Mouse (Mus musculus): ENCODE data around the gene 3110082I17Rik. TPM values are rescaled to one million over a fixed set of nuclear protein-coding genes. Genes with fewer than 3 reads are reported as not detected.

Gene 3110082I17Rik
- polyA plus RNA-seq, 1 experiment, result 4.8 TPM

DNA sequence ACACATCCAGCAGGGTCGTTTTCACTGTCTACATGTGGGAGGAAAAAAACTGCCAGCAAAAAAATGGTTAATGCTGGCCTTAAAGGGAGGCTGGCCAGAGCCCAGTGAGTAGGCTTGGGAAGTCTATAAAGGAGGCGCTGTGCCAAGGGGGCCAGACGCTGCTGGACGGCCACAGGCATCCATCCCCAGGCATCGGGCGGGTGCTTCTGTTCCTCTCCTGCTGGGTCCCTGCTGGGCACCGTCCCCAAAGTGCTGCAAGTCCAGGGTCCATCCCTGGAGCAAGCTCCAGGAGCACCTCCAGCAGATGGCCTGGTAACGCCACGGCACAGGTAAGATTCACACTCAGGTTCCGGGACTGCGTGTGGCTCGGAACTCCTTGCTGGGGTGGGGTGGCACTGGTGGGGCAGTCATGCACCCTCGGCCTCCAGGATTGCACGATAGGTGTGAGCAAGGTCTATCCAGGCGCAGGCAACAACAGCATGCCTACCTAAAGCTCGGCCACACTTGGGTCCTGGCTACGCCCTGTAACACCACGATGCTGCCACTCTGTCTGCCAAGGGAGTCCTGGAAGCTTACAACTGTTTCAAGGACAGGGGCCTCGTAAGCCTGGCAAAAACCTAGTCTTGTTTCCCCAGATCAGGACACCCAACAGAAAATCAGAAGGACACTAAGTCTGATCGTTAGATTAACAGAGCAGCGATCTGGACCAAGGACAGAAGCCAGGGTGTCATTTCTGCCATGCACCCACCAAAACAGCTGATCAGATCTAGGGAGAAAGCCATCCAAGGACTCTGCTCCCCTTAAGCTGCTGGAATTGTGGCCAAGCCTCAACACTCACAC, 37.1 kb downstream of the 3110082I17Rik start, which contains the start of gene Gper1:
Gene Gper1 (plus strand): TSS at position 126 of the 840 bp plus-strand sequence.
- peak within 1 kb of the TSS; percentile 23; the same call in 1 of the 2 replicates for H3K4me3 ChIP-seq (ENCODE audit: insufficient read depth, low read depth, low read length)
- H3K36me3 ChIP-seq (ENCODE audit: control insufficient read depth, insufficient read depth, low read length), result no peaks in the 10 kb centered on the region
- no peak for DNase-seq
- TF ChIP-seq CTCF (conservative IDR thresholded peaks at IDR 0.05; ENCODE audit: insufficient read depth, insufficient read length, low read depth, low read length) (no peak), POLR2A (IDR thresholded peaks at IDR 0.05; ENCODE audit: low read depth, low read length) (no peak)
- H3K4me1 ChIP-seq (ENCODE audit: control insufficient read depth, insufficient read depth, low read length), result no peaks in the 10 kb centered on the region
- no peaks in the 10 kb centered on the region for H3K27me3 ChIP-seq (replicated peaks; ENCODE audit: control insufficient read depth, insufficient read depth, low read length)
- WGBS, result 47% methylated on average over 21 of the region's 21 CpGs
- H3K27ac ChIP-seq (ENCODE audit: insufficient read depth, low read depth, low read length), result no peak within 1 kb of the TSS

DNA sequence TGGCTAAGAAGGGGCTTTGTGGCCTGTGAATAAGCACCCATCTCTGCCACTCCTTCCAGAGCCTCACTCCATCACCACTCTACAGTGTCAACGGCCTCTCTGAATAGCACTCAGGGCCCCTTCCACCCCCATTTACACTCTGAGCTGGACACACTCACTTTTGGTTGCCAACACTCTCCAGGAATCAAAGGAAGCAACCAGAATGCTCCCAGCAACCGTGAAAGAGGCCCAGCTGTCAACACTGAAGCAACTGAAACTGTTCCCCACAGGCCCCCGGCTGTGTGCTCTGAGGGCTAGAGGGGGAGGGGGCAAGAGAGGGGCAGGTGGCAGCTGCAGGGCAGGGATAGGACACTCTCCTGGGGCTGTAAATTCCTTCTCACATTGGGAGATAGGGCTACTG, 41.7 kb downstream of the 3110082I17Rik start:
- no peak for DNase-seq
- H3K4me3 ChIP-seq (ENCODE audit: insufficient read depth, low read depth, low read length), result no peak overlapping the region
- no peaks in the 10 kb centered on the region for H3K27me3 ChIP-seq (replicated peaks; ENCODE audit: control insufficient read depth, insufficient read depth, low read length)
- no peaks in the 10 kb centered on the region for H3K36me3 ChIP-seq (ENCODE audit: control insufficient read depth, insufficient read depth, low read length)
- no peak overlapping the region for H3K27ac ChIP-seq (ENCODE audit: insufficient read depth, low read depth, low read length)
- WGBS, result 65% methylated on average over 3 of the region's 3 CpGs
- no peaks in the 10 kb centered on the region for H3K4me1 ChIP-seq (ENCODE audit: control insufficient read depth, insufficient read depth, low read length)
- TF ChIP-seq POLR2A (IDR thresholded peaks at IDR 0.05; ENCODE audit: low read depth, low read length) (no peak), CTCF (conservative IDR thresholded peaks at IDR 0.05; ENCODE audit: insufficient read depth, insufficient read length, low read depth, low read length) (no peak)

GRCm38 (mm10) chr5:139418110-139418509, 42.2 kb downstream of the 3110082I17Rik start:
- TF ChIP-seq POLR2A (IDR thresholded peaks at IDR 0.05; ENCODE audit: low read depth, low read length), result no peak
- no peak overlapping the region for H3K27ac ChIP-seq (ENCODE audit: insufficient read depth, low read depth, low read length)
- no peaks in the 10 kb centered on the region for H3K27me3 ChIP-seq (replicated peaks; ENCODE audit: control insufficient read depth, insufficient read depth, low read length)

GRCm38 (mm10) chr5:139417480-139417879, 42.8 kb downstream of the 3110082I17Rik start:
- 95% methylated on average over 3 of the region's 3 CpGs for WGBS
- Histone ChIP-seq H3K4me3 (ENCODE audit: insufficient read depth, low read depth, low read length) (no peak overlapping the region), H3K36me3 (ENCODE audit: control insufficient read depth, insufficient read depth, low read length) (no peaks in the 10 kb centered on the region), H3K27ac (ENCODE audit: insufficient read depth, low read depth, low read length) (no peak overlapping the region), H3K27me3 (replicated peaks; ENCODE audit: control insufficient read depth, insufficient read depth, low read length) (no peaks in the 10 kb centered on the region), H3K4me1 (ENCODE audit: control insufficient read depth, insufficient read depth, low read length) (no peaks in the 10 kb centered on the region)
- TF ChIP-seq CTCF (conservative IDR thresholded peaks at IDR 0.05; ENCODE audit: insufficient read depth, insufficient read length, low read depth, low read length) (0 out of 2 replicates have a peak, but pooled peaks have one; percentile 3), POLR2A (IDR thresholded peaks at IDR 0.05; ENCODE audit: low read depth, low read length) (no peak)
- DNase-seq, result no peak

More at GRCm38 (mm10) chr5:139418110-139418509, 42.2 kb downstream of the 3110082I17Rik start:
- Histone ChIP-seq H3K4me1 (ENCODE audit: control insufficient read depth, insufficient read depth, low read length) (no peaks in the 10 kb centered on the region), H3K4me3 (ENCODE audit: insufficient read depth, low read depth, low read length) (no peak overlapping the region), H3K36me3 (ENCODE audit: control insufficient read depth, insufficient read depth, low read length) (no peaks in the 10 kb centered on the region)
- no peak for DNase-seq
- 86% methylated on average over 2 of the region's 2 CpGs for whole genome bisulfite sequencing

- Histone ChIP-seq H3K4me1 (ENCODE audit: control insufficient read depth, insufficient read depth, low read length) (no peaks in the 10 kb centered on the region), H3K36me3 (ENCODE audit: control insufficient read depth, insufficient read depth, low read length) (no peaks in the 10 kb centered on the region), H3K4me3 (ENCODE audit: insufficient read depth, low read depth, low read length) (no peak overlapping the region), H3K27me3 (replicated peaks; ENCODE audit: control insufficient read depth, insufficient read depth, low read length) (no peaks in the 10 kb centered on the region), H3K27ac (ENCODE audit: insufficient read depth, low read depth, low read length) (no peak overlapping the region)
- 98% methylated on average over 4 of the region's 4 CpGs for WGBS
- no peak for DNase-seq
- no peak for TF ChIP-seq POLR2A (IDR thresholded peaks at IDR 0.05; ENCODE audit: low read depth, low read length)
- 0 out of 2 replicates have a peak, but pooled peaks have one; percentile 20 for TF ChIP-seq CTCF (conservative IDR thresholded peaks at IDR 0.05; ENCODE audit: insufficient read depth, insufficient read length, low read depth, low read length)
These were observed 43.4 kb downstream of the 3110082I17Rik start for GRCm38 (mm10) chr5:139416942-139417341.

GRCm38 (mm10) chr5:139415001-139415400, 45.3 kb downstream of the 3110082I17Rik start:
- Histone ChIP-seq H3K4me1 (ENCODE audit: control insufficient read depth, insufficient read depth, low read length) (no peaks in the 10 kb centered on the region), H3K36me3 (ENCODE audit: control insufficient read depth, insufficient read depth, low read length) (no peaks in the 10 kb centered on the region), H3K27me3 (replicated peaks; ENCODE audit: control insufficient read depth, insufficient read depth, low read length) (no peaks in the 10 kb centered on the region), H3K27ac (ENCODE audit: insufficient read depth, low read depth, low read length) (no peak overlapping the region), H3K4me3 (ENCODE audit: insufficient read depth, low read depth, low read length) (no peak overlapping the region)
- no peak for DNase-seq
- WGBS, result 83% methylated on average over 5 of the region's 5 CpGs
- TF ChIP-seq POLR2A (IDR thresholded peaks at IDR 0.05; ENCODE audit: low read depth, low read length) (no peak), CTCF (conservative IDR thresholded peaks at IDR 0.05; ENCODE audit: insufficient read depth, insufficient read length, low read depth, low read length) (no peak)

DNA sequence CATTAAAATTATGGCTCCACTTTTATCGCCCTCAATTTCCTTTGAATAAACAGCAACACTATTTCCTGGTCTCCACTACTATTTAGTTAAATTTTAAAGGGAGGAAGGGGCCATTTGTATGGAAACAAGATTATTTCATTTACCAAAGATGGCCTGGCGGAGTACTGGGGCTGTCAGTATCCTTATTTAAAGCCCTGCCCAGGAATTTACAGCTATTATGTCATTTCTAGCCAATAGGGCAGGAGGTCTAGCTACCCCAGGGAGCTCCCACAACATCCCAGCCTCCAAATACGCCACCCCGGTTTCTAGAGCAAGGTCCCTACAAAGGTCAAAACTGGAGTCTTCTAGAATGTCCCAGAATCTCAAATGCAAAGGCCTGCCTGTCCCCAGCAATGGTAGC, 46.8 kb downstream of the 3110082I17Rik start:
- Histone ChIP-seq H3K27me3 (replicated peaks; ENCODE audit: control insufficient read depth, insufficient read depth, low read length) (no peaks in the 10 kb centered on the region), H3K4me1 (ENCODE audit: control insufficient read depth, insufficient read depth, low read length) (no peaks in the 10 kb centered on the region), H3K4me3 (ENCODE audit: insufficient read depth, low read depth, low read length) (no peak overlapping the region), H3K27ac (ENCODE audit: insufficient read depth, low read depth, low read length) (no peak overlapping the region), H3K36me3 (ENCODE audit: control insufficient read depth, insufficient read depth, low read length) (no peaks in the 10 kb centered on the region)
- no peak for TF ChIP-seq CTCF (conservative IDR thresholded peaks at IDR 0.05; ENCODE audit: insufficient read depth, insufficient read length, low read depth, low read length)
- TF ChIP-seq POLR2A (IDR thresholded peaks at IDR 0.05; ENCODE audit: low read depth, low read length), result no peak
- no peak for DNase-seq
- 66% methylated on average over 4 of the region's 4 CpGs for WGBS
